Mouse (Mus musculus): Measurements from ENCODE around the gene Naa25. TPM values are rescaled to one million over a fixed set of nuclear protein-coding genes. Genes with fewer than 3 reads are reported as not detected.

Gene Naa25
- polyA plus RNA-seq, 1 experiment from 2014 or later: 24.4 TPM

DNA sequence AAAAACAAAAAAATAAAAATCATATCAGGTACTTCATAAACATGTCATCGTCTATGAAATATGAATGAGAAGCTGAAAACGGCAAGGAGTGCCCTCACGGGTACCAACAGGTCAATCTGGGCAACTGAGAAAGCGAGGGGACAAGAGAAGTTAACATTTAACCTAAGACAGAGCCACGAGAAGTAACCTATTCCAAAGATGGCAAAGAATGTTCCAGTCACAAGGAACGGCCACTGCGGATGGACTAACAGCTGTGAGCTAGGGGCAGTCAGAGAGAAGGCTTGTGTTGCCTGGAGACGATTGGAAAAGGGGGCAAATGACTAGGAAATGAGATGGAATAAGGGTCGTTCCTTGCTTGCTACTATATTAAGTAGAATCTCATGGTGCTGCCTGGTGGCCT, 52.7 kb downstream of the Naa25 start:
- Histone ChIP-seq H3K4me3 (replicated peaks; ENCODE audit: low read depth, low read length) (no peak overlapping the region), H3K9ac (ENCODE audit: low read depth, low read length) (no peak overlapping the region)
- no peak for DNase-seq (ENCODE audit: low spot score)

DNA sequence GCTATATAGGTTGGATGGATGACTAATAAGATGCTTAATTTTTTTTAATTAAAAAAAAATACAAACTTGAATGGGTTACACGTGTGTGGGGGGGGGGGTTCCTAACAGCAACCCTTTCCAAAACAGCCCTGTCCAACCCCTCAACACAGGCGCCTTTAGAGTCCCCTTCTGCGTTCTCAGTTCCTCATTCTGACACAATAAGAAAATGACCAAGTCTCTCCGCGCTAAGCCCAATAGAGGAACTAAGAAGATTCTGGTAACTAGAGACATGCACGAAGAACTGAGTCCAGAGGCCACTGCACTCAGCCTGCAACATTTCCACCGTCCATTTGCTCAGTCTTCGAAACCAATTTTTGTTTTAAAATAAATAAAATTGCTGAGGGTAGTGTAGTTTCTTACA, 53.5 kb downstream of the Naa25 start:
- Histone ChIP-seq H3K4me1 (replicated peaks; ENCODE audit: insufficient read depth, low read length) (peaks cover 18% of the 10 kb centered on the region), H3K27me3 (ENCODE audit: insufficient read depth, low read length) (no peaks in the 10 kb centered on the region), H3K4me3 (replicated peaks; ENCODE audit: low read depth, low read length) (peak overlapping the region; percentile 91), H3K9me3 (replicated peaks; ENCODE audit: low read length) (no peaks in the 10 kb centered on the region), H3K9ac (ENCODE audit: low read depth, low read length) (peak overlapping the region; percentile 90), H3K36me3 (ENCODE audit: insufficient read depth, low read length) (peaks cover 13% of the 10 kb centered on the region), H3K4me2 (ENCODE audit: low read length) (peak overlapping the region; percentile 92), H3K27ac (peak overlapping the region; percentile 97; the same call in 1 of the 2 replicates)
- WGBS: 13% methylated on average over 8 of the region's 8 CpGs
- no peak for ATAC-seq (replicated peaks; ENCODE audit: low FRiP score, low read depth)
- DNase-seq (ENCODE audit: low spot score): peak; percentile 25
- no peak for TF ChIP-seq CTCF (IDR thresholded peaks at IDR 0.05; ENCODE audit: low read depth)

More for the DNA sequence above, 52.7 kb downstream of the Naa25 start:
- TF ChIP-seq CTCF (IDR thresholded peaks at IDR 0.05; ENCODE audit: low read depth): no peak
- H3K27ac ChIP-seq: no peak overlapping the region
- H3K27me3 ChIP-seq (ENCODE audit: insufficient read depth, low read length): no peaks in the 10 kb centered on the region
- H3K36me3 ChIP-seq (ENCODE audit: insufficient read depth, low read length): peaks cover 17% of the 10 kb centered on the region
- 63% methylated on average over 9 of the region's 9 CpGs for WGBS
- H3K4me2 ChIP-seq (ENCODE audit: low read length): no peak overlapping the region
- ATAC-seq (replicated peaks; ENCODE audit: low FRiP score, low read depth): no peak
- no peaks in the 10 kb centered on the region for H3K9me3 ChIP-seq (replicated peaks; ENCODE audit: low read length)
- H3K4me1 ChIP-seq (replicated peaks; ENCODE audit: insufficient read depth, low read length): peaks cover 18% of the 10 kb centered on the region

DNA sequence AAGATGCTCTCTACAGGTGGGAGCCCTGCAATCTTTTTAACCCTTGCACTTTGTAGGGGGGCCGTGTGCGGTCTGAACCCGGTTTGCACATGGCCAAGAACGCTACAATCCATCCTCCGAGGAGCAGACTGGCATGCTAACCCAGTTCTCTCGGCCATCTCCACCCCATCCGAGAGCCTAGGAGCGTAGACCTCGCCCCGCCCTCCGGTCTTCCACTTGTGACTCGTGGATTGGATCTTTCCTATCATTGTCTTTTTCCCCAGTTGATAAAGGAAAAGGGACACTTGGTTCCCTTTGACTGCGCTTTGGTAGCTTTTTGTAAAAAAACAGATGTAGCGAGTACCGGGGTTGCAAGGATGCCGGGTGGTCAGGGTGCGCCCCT, 53.9 kb downstream of the Naa25 start, which contains the start of gene Tmem116:
TSS of gene Tmem116 (plus strand) at position 250 of the 382 bp plus-strand sequence.
- peak within 1 kb of the TSS; percentile 92 for H3K4me2 ChIP-seq (ENCODE audit: low read length)
- H3K27ac ChIP-seq: peak within 1 kb of the TSS; percentile 97
- 0% methylated on average over 17 of the region's 17 CpGs for WGBS
- ATAC-seq (replicated peaks; ENCODE audit: low FRiP score, low read depth): no peak
- DNase-seq (ENCODE audit: low spot score): peak; percentile 40
- peaks cover 18% of the 10 kb centered on the region for H3K4me1 ChIP-seq (replicated peaks; ENCODE audit: insufficient read depth, low read length)
- H3K4me3 ChIP-seq (replicated peaks; ENCODE audit: low read depth, low read length): peak within 1 kb of the TSS; percentile 91
- H3K9ac ChIP-seq (ENCODE audit: low read depth, low read length): peak within 1 kb of the TSS; percentile 90
- TF ChIP-seq CTCF (IDR thresholded peaks at IDR 0.05; ENCODE audit: low read depth): no peak
- H3K27me3 ChIP-seq (ENCODE audit: insufficient read depth, low read length): no peaks in the 10 kb centered on the region
- peaks cover 9% of the 10 kb centered on the region for H3K36me3 ChIP-seq (ENCODE audit: insufficient read depth, low read length)
- H3K9me3 ChIP-seq (replicated peaks; ENCODE audit: low read length): no peaks in the 10 kb centered on the region

DNA sequence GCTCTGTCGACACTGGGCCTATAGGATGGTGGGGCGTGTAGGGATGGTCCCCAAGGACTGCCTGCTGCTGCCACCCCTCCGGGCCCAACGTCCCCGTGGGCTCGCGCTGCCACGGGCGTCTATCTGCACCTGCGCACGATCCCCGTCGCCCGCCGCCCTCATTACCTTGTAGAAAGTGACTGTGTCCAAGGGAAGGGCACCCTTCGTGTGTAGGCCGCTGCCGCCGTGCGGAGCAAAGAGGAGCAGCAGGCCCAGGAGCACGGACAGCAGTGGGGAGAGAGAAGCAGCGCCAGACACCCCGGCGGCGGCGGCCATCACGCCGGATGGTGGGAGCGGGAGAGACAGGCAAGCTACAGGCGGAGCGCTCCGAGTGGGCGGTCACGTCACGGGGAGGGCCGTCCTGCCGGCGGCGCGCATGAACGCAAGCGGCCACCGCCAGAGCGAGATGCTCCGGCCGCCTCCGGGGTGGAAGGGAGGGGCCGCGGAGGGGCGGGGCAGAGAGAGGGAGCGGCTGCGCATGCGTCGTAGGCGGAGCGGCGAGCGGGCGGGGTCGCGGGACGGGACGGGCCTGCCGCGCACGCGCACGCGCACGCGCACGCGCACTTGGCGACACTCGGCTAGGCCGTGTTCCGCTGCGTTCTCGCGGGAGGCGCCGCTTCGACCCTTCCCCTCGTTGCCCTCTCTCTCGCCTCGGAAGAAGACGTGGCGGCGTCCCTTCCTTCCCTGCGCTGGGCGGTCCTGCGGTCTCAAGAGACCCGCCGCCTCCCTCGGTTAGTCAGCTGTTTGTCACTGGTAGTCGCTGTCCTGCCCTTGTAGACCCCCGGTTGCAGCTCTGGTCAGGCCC, 54.5 kb downstream of the Naa25 start, which contains the start of gene Erp29:
TSS of gene Erp29 (minus strand) at position 481 of the 844 bp plus-strand sequence.
- H3K4me1 ChIP-seq (replicated peaks; ENCODE audit: insufficient read depth, low read length): peaks cover 18% of the 10 kb centered on the region
- H3K4me3 ChIP-seq (replicated peaks; ENCODE audit: low read depth, low read length): peak within 1 kb of the TSS; percentile 91
- no peaks in the 10 kb centered on the region for H3K9me3 ChIP-seq (replicated peaks; ENCODE audit: low read length)
- ATAC-seq (replicated peaks; ENCODE audit: low FRiP score, low read depth) (peak; percentile 91), DNase-seq (ENCODE audit: low spot score) (peak; percentile 98)
- H3K27ac ChIP-seq: peak within 1 kb of the TSS; percentile 97
- no peaks in the 10 kb centered on the region for H3K27me3 ChIP-seq (ENCODE audit: insufficient read depth, low read length)
- peak within 1 kb of the TSS; percentile 90 for H3K9ac ChIP-seq (ENCODE audit: low read depth, low read length)
- under 1% methylated on average over 72 of the region's 97 CpGs for WGBS
- peaks cover 3% of the 10 kb centered on the region for H3K36me3 ChIP-seq (ENCODE audit: insufficient read depth, low read length)
- peak; percentile 33; the same call in 1 of the 2 replicates for TF ChIP-seq CTCF (IDR thresholded peaks at IDR 0.05; ENCODE audit: low read depth)
- peak within 1 kb of the TSS; percentile 92 for H3K4me2 ChIP-seq (ENCODE audit: low read length)

DNA sequence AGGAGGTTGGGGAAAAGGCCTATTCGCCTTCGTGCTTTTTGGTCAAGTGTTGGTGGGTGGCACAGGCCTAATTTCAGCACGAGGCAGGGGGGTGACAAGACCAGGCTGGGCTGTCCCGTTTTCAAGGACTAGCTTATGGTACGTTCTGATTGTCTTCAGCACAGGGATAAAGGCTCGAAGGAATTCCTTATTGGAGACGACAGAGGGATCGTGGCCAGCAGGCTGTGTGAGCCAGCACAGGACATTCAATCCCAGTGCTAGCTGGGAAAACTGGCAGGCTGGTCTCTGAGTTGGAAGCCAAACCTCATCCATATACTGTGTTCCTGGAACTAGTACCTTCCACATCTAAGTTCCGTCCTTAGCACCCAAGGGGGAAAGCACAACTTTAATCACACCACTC, 55.2 kb downstream of the Naa25 start:
- Histone ChIP-seq H3K36me3 (ENCODE audit: insufficient read depth, low read length) (no peaks in the 10 kb centered on the region), H3K4me1 (replicated peaks; ENCODE audit: insufficient read depth, low read length) (peaks cover 18% of the 10 kb centered on the region), H3K9me3 (replicated peaks; ENCODE audit: low read length) (no peaks in the 10 kb centered on the region), H3K27ac (peak overlapping the region; percentile 97), H3K4me3 (replicated peaks; ENCODE audit: low read depth, low read length) (peak overlapping the region; percentile 91), H3K4me2 (ENCODE audit: low read length) (peak overlapping the region; percentile 92), H3K27me3 (ENCODE audit: insufficient read depth, low read length) (no peaks in the 10 kb centered on the region), H3K9ac (ENCODE audit: low read depth, low read length) (peak overlapping the region; percentile 90)
- WGBS: 5% methylated on average over 9 of the region's 9 CpGs
- DNase-seq (ENCODE audit: low spot score) (peak; percentile 62), ATAC-seq (replicated peaks; ENCODE audit: low FRiP score, low read depth) (no peak)
- no peak for TF ChIP-seq CTCF (IDR thresholded peaks at IDR 0.05; ENCODE audit: low read depth)

DNA sequence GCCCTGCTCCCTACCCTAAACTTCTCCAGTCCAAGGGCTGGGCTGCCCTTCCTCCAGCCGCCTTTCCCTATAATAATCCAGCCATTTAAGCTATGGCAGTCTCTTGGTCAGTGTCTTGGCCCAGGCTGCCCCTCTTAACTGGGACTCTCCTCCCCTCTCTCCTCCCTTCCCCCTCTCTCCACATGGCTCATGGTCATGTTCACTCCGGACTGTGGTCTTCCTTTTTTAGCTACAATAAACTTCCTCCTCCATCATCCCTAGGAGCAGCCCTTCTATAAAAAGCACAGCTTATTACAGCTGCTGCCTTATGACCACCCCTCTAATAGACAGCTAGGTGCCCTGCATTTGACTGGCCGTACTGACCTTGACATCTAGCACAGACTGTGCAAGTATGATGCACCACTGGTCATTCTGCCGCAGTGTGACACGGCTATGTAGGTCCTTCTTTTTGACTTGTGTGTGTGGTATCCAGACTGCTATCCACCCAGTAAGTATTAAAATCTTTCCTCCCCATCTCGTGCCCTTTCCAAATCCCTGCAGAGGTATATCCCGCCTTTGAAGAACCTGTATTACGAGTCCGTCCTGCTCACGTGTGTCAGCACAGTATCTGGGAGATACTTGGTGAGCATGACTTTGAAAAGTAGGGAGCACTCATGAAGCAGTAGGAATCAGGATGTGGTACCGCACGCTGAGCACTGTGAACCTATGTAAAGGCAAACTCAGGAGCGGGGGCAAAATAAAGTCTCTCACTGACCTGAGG, 56.2 kb downstream of the Naa25 start:
- DNase-seq (ENCODE audit: low spot score) (no peak), ATAC-seq (replicated peaks; ENCODE audit: low FRiP score, low read depth) (no peak)
- Histone ChIP-seq H3K4me1 (replicated peaks; ENCODE audit: insufficient read depth, low read length) (peaks cover 18% of the 10 kb centered on the region), H3K9ac (ENCODE audit: low read depth, low read length) (no peak overlapping the region), H3K27me3 (ENCODE audit: insufficient read depth, low read length) (no peaks in the 10 kb centered on the region), H3K36me3 (ENCODE audit: insufficient read depth, low read length) (no peaks in the 10 kb centered on the region), H3K4me2 (ENCODE audit: low read length) (0 out of 2 replicates have a peak overlapping the region, but pooled peaks have one; percentile 19), H3K27ac (peak overlapping the region; percentile 97; the same call in 1 of the 2 replicates), H3K9me3 (replicated peaks; ENCODE audit: low read length) (no peaks in the 10 kb centered on the region), H3K4me3 (replicated peaks; ENCODE audit: low read depth, low read length) (no peak overlapping the region)
- WGBS: 75% methylated on average over 13 of the region's 13 CpGs
- TF ChIP-seq CTCF (IDR thresholded peaks at IDR 0.05; ENCODE audit: low read depth): no peak

Measured in kidney, postnatal 0 days (tissue).